Mouse (Mus musculus) lung, embryonic 14.5 days (tissue): ENCODE results near the gene Gabrr2. TPM values are rescaled to one million over a fixed set of nuclear protein-coding genes. Genes with fewer than 3 reads are reported as not detected.
A peak's percentile ranks its signal among the peaks of the same experiment; 100 is the strongest.

Experiments
- ATAC-seq: fragments of 200-750 bp; cut with Nextera tagmentation; 2 replicates; pipeline ENCODE4 v1.8.0; 2017; ENCODE audit warnings: mild to moderate bottlenecking, moderate TSS enrichment, moderate library complexity; ENCODE audit not compliant: insufficient read depth
- DNase-seq: peaks from one replicate; pipeline ENCODE4 v3.0.0-alpha.2; 2015
- H3K27ac ChIP-seq: fragments of 300-500 bp; sonication (generic); 2 replicates; pipeline ENCODE4 v1.5.1; 2014; ENCODE audit warnings: low read depth, mild to moderate bottlenecking, moderate library complexity
- H3K27me3 ChIP-seq: fragments of 300-500 bp; sonication (generic); 2 replicates; pipeline ENCODE4 v1.6.1; 2014; ENCODE audit warnings: low read length, control low read depth; ENCODE audit not compliant: insufficient read depth
- H3K36me3 ChIP-seq: fragments of 300-500 bp; sonication (generic); 2 replicates; pipeline ENCODE4 v1.6.1; 2014; ENCODE audit warnings: control low read depth; ENCODE audit not compliant: insufficient read depth
- H3K4me1 ChIP-seq: fragments of 300-500 bp; sonication (generic); 2 replicates; pipeline ENCODE4 v1.6.1; 2014; ENCODE audit warnings: antibody characterized with exemption, control low read depth; ENCODE audit not compliant: insufficient read depth
- H3K4me2 ChIP-seq: fragments of 300-500 bp; sonication (generic); 2 replicates; pipeline ENCODE4 v1.6.1; 2014; ENCODE audit warnings: mild to moderate bottlenecking
- H3K4me3 ChIP-seq: fragments of 300-500 bp; sonication (generic); 2 replicates; pipeline ENCODE4 v1.5.1; 2014; ENCODE audit warnings: low read depth, low read length
- H3K9ac ChIP-seq: fragments of 300-500 bp; sonication (generic); 2 replicates; pipeline ENCODE4 v1.6.1; 2014
- H3K9me3 ChIP-seq: fragments of 300-500 bp; sonication (generic); 2 replicates; pipeline ENCODE4 v1.6.1; 2016; ENCODE audit warnings: low read depth, low read length, control low read depth
- CTCF ChIP-seq: IDR thresholded peaks from 2 replicates; pipeline ENCODE4 v1.5.1; 2016; ENCODE audit warnings: antibody characterized with exemption, low read depth
- WGBS: fragments of 180-500 bp; shearing (Covaris S2); extraction: QIAGEN DNeasy Blood & Tissue Kit; methylation state at CpG from one replicate; pipeline ENCODE4 v1.1.7; 2014; 5-methylcytosine and 5-hydroxymethylcytosine counted together
- polyA plus RNA-seq: library from polyadenylated mRNA; unstranded; fragments of >200 nt; fragmentation: Nextera tagmentation; extraction: Ambion mirVana; gene quantifications from 2 replicates; pipeline ENCODE4 v1.2.1, GENCODE M21; 2014

The Gabrr2 gene
- polyA plus RNA-seq, 1 experiment from 2014 or later: 0.28 TPM

DNA sequence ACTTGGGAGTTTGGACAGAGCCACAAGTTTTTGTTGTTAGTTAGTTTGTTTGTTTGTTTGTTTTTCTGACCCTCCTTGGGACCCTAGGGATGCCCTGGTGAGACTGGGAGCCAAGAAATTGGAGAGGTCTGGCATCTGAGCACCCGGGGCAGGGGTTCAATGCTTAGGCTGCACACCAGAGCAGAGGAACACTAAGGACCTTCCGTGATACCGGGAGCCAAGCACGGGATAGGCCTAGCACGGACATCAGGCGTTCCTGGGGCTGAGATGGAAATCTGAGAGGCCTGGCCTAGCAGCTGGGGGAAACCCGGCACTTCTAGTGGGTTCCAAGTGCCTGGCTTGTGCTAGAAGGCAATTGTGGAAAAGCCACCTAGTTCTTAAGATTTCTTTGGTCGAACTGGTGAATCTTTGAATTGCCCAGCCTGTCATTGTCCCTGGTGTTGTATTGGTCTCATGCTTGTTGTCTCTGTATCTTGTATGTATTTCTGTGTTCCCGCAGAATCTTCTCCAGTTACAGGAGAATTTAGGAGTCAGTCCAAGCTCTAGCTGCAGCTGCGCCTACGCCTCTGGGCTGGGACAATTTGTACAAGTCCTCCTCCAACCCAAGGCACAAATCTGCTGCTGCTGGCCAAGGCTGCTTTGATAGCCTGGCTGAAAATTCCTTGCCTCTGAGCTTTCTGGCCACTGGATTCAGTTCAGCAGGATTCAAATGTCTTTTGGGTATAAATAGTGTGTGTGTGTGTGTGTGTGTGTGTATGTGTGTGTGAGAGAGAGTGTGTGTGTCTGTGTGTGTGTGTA lies 4.7 kb upstream of the Gabrr2 start:
- Histone ChIP-seq H3K9ac (no peak overlapping the region), H3K4me1 (no peaks in the 10 kb centered on the region), H3K36me3 (peaks cover 3% of the 10 kb centered on the region; the same call in 1 of the 2 replicates), H3K27ac (no peak overlapping the region), H3K27me3 (no peaks in the 10 kb centered on the region), H3K9me3 (no peaks in the 10 kb centered on the region), H3K4me2 (no peak overlapping the region), H3K4me3 (no peak overlapping the region)
- no peak for TF ChIP-seq CTCF
- 52% methylated on average over 11 of the region's 11 CpGs for WGBS
- peak; percentile 49; the same call in 1 of the 2 replicates for ATAC-seq
- peak; percentile 41 for DNase-seq

DNA sequence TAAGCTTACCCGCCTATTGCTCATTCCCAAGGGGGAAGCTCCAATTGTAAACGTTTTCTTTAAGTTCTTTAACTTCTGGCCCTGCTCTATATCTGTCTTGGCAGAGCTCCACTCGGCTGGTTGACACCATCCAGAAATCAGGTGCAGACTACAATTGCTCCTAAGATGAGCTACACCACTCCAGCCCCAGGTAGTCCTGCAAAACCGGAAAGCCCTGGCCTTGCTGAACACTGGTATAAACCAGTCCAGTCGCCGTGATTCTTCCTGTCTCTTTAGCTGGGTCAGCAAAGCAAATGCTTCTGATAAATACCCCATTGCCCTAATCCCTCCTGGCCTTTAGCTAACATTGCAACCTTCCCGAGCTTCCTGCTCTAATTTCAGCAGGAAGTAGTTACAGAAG lies 1.6 kb upstream of the Gabrr2 start:
- Histone ChIP-seq H3K36me3 (no peaks in the 10 kb centered on the region), H3K27me3 (no peaks in the 10 kb centered on the region), H3K27ac (no peak overlapping the region), H3K9ac (no peak overlapping the region), H3K9me3 (no peaks in the 10 kb centered on the region), H3K4me1 (no peaks in the 10 kb centered on the region), H3K4me3 (no peak overlapping the region), H3K4me2 (no peak overlapping the region)
- TF ChIP-seq CTCF: no peak
- ATAC-seq: no peak
- peak; percentile 8 for DNase-seq
- 35% methylated on average over 7 of the region's 7 CpGs for WGBS

DNA sequence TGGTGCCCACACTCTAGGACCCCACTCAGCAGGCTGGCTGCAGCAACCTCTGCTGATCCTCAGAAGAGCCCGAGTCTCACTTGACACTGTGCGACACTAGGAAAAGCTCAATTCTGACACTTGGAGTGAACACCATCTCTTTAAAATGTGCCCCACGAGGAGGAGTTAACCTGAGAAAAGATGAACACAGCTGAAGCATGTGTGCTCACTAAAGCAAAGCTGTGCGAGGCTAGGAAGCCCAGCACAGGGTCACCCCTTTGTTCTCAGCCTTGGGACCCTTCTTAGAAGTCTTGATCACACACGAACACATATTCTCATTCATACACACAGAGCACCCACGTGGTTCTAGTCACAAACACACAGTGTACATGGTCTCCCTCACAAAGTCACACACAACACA lies 2.2 kb downstream of the Gabrr2 start:
- ATAC-seq (no peak), DNase-seq (no peak)
- Histone ChIP-seq H3K36me3 (no peaks in the 10 kb centered on the region), H3K27ac (no peak overlapping the region), H3K4me1 (no peaks in the 10 kb centered on the region), H3K9ac (no peak overlapping the region), H3K4me2 (no peak overlapping the region), H3K9me3 (no peaks in the 10 kb centered on the region), H3K4me3 (no peak overlapping the region), H3K27me3 (no peaks in the 10 kb centered on the region)
- no peak for TF ChIP-seq CTCF
- 65% methylated on average over 6 of the region's 6 CpGs for WGBS

DNA sequence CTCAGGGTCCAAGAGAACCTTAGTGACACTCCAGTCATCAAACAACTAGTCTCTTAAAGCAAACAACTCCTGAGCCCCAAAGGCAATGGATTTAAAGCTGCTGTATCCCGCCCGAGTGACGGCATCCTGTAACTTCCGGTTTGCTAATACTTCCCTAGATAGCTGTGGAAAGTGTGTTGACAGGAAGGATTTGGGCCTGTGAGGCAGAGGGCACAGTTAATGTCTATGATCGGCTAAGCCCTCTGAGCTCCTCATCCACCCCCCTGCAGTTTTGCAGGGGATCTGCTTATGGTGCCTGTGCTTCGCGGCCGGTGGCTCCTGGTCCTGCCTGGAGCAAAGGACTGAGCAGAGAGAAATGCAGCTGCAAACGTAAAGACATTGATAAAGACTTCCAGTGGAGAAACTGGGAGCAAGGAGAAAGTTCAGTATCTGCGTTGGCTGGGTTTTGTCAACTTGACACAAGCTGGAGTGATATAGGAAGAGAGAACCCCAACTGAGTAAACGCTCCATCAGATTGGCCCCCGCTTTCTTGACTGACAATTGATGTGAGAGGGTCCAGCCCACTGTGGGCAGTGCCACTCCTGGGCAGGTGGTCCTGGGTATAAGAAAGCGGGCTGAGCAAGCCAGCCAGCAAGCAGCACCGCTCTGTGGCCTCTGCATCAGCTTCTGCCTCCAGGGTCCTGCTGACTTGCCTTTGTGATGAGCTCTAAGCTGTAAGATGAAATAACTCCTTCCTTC lies 3.6 kb downstream of the Gabrr2 start:
- H3K36me3 ChIP-seq: no peaks in the 10 kb centered on the region
- peak overlapping the region; percentile 41 for H3K4me2 ChIP-seq
- no peak overlapping the region for H3K27ac ChIP-seq
- no peak for TF ChIP-seq CTCF
- no peak overlapping the region for H3K4me3 ChIP-seq
- DNase-seq: peak; percentile 60
- 35% methylated on average over 14 of the region's 14 CpGs for WGBS
- H3K27me3 ChIP-seq: no peaks in the 10 kb centered on the region
- no peaks in the 10 kb centered on the region for H3K4me1 ChIP-seq
- peak; percentile 62; the same call in 1 of the 2 replicates for ATAC-seq
- no peaks in the 10 kb centered on the region for H3K9me3 ChIP-seq
- no peak overlapping the region for H3K9ac ChIP-seq

DNA sequence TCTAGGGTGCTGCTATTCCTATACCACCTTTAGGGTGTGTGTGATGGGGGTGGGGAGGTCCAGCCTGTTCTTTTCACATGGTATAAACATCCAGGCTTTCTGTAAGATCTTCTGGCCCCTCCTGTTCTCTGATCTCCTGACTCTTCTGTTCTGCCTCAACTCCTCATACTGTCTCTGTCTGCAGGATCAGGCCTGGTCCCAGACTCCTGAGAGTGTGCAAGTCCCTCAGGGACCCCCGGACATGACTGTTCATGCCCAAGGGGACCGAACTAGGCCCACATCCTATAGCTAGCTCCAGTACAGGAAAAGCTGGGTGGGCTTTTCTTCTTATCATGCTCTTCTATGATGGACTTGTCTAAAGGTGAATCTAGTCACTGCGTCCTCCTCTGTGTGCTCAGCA lies 4.5 kb downstream of the Gabrr2 start:
- no peak overlapping the region for H3K4me3 ChIP-seq
- H3K9me3 ChIP-seq: no peaks in the 10 kb centered on the region
- H3K9ac ChIP-seq: no peak overlapping the region
- H3K4me2 ChIP-seq: no peak overlapping the region
- no peaks in the 10 kb centered on the region for H3K27me3 ChIP-seq
- H3K36me3 ChIP-seq: no peaks in the 10 kb centered on the region
- no peak overlapping the region for H3K27ac ChIP-seq
- 97% methylated on average over 3 of the region's 3 CpGs for WGBS
- no peak for DNase-seq
- no peaks in the 10 kb centered on the region for H3K4me1 ChIP-seq
- no peak for TF ChIP-seq CTCF
- ATAC-seq: no peak

DNA sequence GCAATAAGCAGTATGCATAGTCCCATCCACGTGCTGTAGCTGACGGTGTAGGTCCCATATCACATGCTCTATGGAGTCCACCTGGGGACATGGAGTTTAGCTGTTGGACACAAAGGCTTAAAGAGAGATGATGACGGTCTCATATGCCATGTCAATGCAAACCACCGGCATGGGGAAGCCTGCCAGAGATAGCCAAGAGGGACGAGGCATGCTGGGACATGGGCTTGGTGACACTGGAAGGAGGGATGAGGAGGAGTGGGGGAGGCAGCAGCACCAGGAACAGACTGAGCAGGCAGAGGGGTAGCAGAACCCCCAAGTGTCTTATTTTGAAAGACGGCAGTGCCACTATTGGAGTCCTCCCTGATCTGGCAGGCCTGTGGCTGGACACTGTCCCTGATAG lies 5.0 kb downstream of the Gabrr2 start:
- H3K36me3 ChIP-seq: no peaks in the 10 kb centered on the region
- ATAC-seq: no peak
- H3K27me3 ChIP-seq: no peaks in the 10 kb centered on the region
- no peaks in the 10 kb centered on the region for H3K4me1 ChIP-seq
- no peak overlapping the region for H3K27ac ChIP-seq
- no peaks in the 10 kb centered on the region for H3K9me3 ChIP-seq
- no peak for TF ChIP-seq CTCF
- no peak overlapping the region for H3K9ac ChIP-seq
- DNase-seq: no peak
- WGBS: 86% methylated on average over 6 of the region's 6 CpGs
- H3K4me2 ChIP-seq: no peak overlapping the region
- no peak overlapping the region for H3K4me3 ChIP-seq

DNA sequence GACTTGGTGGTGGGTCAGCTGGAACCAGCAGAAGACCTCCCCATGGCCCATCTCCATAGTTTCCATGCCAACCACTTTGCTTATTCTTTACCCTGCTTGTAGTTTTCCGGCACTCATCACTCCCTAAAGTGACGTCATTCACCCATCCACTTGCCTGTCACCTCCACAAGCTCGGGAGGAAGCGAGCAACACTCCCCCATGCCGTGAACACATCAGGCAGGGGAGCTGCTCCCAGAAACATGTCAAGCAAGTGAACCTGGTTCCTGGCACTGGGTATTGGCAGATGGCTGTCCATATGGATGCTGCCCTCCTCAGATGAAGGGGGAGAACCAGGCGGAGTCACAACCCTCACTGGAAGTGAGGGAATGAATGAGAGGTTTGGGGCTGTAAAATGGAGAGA lies 6.1 kb downstream of the Gabrr2 start:
- no peak overlapping the region for H3K4me2 ChIP-seq
- H3K27ac ChIP-seq: no peak overlapping the region
- H3K9me3 ChIP-seq: no peaks in the 10 kb centered on the region
- no peaks in the 10 kb centered on the region for H3K27me3 ChIP-seq
- no peaks in the 10 kb centered on the region for H3K4me1 ChIP-seq
- no peak overlapping the region for H3K9ac ChIP-seq
- H3K36me3 ChIP-seq: no peaks in the 10 kb centered on the region
- 56% methylated on average over 6 of the region's 6 CpGs for WGBS
- ATAC-seq (no peak), DNase-seq (no peak)
- TF ChIP-seq CTCF: no peak
- H3K4me3 ChIP-seq: no peak overlapping the region
